Mouse (Mus musculus) liver, embryonic 13.5 days (tissue): ENCODE measurements around the gene Btbd16. TPM values are rescaled to one million over a fixed set of nuclear protein-coding genes. Genes with fewer than 3 reads are reported as not detected.
A peak's percentile ranks its signal among the peaks of the same experiment; 100 is the strongest.

ENCODE experiments used
- ATAC-seq: fragments of 200-750 bp; cut with Nextera tagmentation; 2 replicates; pipeline ENCODE4 v1.8.0; 2017; ENCODE audit warnings: low read depth, mild to moderate bottlenecking, moderate number of reproducible peaks, moderate library complexity
- DNase-seq: peaks from one replicate; pipeline ENCODE4 v3.0.0; 2022
- H3K27ac ChIP-seq: fragments of 300-500 bp; sonication (generic); 2 replicates; pipeline ENCODE4 v1.5.1; 2015; ENCODE audit warnings: moderate library complexity, mild to moderate bottlenecking, inconsistent platforms
- H3K27me3 ChIP-seq: fragments of 300-500 bp; sonication (generic); 2 replicates; pipeline ENCODE4 v1.6.1; 2015; ENCODE audit warnings: mild to moderate bottlenecking, inconsistent platforms
- H3K36me3 ChIP-seq: fragments of 300-500 bp; sonication (generic); 2 replicates; pipeline ENCODE4 v1.6.1; 2015; ENCODE audit warnings: mild to moderate bottlenecking, inconsistent platforms
- H3K4me1 ChIP-seq: fragments of 300-500 bp; sonication (generic); replicated peaks from 2 replicates; pipeline ENCODE4 v1.6.1; 2015; ENCODE audit warnings: inconsistent platforms
- H3K4me2 ChIP-seq: fragments of 300-500 bp; sonication (generic); 2 replicates; pipeline ENCODE4 v1.6.1; 2015; ENCODE audit warnings: inconsistent platforms, mild to moderate bottlenecking, moderate library complexity
- H3K4me3 ChIP-seq: fragments of 300-500 bp; sonication (generic); replicated peaks from 2 replicates; pipeline ENCODE4 v1.5.1; 2015; ENCODE audit warnings: mild to moderate bottlenecking, inconsistent platforms
- H3K9ac ChIP-seq: fragments of 300-500 bp; sonication (generic); 2 replicates; pipeline ENCODE4 v1.6.1; 2015; ENCODE audit warnings: mild to moderate bottlenecking, inconsistent platforms
- H3K9me3 ChIP-seq: fragments of 300-500 bp; sonication (generic); replicated peaks from 2 replicates; pipeline ENCODE4 v1.6.1; 2016; ENCODE audit warnings: inconsistent platforms
- WGBS: fragments of 180-500 bp; shearing (Covaris S2); methylation state at CpG from one replicate; pipeline ENCODE4 v1.1.7; 2015; ENCODE audit not compliant: insufficient replicate concordance; 5-methylcytosine and 5-hydroxymethylcytosine counted together
- polyA plus RNA-seq: library from polyadenylated mRNA; unstranded; fragments of >200 nt; fragmentation: Nextera tagmentation; extraction: Ambion mirVana; gene quantifications from 2 replicates; pipeline ENCODE4 v1.2.1, GENCODE M21; 2015

The Btbd16 gene
- polyA plus RNA-seq, 1 experiment from 2014 or later: not detected

DNA sequence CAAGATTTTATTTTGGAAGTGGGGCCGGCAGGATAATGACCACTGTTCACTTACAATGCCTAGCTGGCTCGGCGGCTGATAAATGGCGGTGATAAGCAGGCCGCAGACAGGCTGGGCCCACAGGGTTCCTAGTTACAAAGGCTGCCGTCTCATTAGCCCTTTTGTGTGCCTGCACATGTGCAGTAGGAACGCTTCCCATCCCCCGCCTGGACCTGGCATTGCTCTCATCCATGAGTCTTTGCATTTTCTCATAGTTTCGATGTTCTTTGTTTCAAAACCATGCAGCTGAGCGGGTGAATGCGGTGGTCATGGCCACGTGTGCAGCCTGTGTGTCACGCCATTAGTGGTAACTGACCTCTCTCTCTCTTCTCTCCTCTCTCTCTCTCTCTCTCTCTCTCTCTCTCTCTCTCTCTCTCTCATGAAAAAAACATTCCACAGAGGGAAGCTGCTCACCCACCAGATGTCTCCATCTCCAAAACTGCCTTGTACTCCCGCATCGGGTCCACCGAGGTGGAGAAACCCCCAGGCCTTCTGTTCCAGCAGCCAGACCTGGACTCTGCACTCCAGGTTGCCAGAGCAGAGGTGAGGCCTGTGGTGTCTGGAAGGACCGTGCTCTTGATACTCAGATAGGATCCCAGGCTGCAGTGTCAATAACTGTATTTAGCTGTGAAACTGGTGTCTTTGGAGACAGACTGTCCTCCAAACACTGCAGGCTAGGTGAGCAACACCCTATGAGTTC lies 22.9 kb upstream of the Btbd16 start:
- Histone ChIP-seq H3K4me2 (no peak overlapping the region), H3K9ac (no peak overlapping the region), H3K27me3 (no peaks in the 10 kb centered on the region), H3K4me3 (no peak overlapping the region), H3K36me3 (no peaks in the 10 kb centered on the region; the same call in 1 of the 2 replicates), H3K4me1 (no peaks in the 10 kb centered on the region), H3K27ac (no peak overlapping the region), H3K9me3 (no peaks in the 10 kb centered on the region)
- ATAC-seq (no peak), DNase-seq (no peak)
- 65% methylated on average over 17 of the region's 17 CpGs for WGBS

DNA sequence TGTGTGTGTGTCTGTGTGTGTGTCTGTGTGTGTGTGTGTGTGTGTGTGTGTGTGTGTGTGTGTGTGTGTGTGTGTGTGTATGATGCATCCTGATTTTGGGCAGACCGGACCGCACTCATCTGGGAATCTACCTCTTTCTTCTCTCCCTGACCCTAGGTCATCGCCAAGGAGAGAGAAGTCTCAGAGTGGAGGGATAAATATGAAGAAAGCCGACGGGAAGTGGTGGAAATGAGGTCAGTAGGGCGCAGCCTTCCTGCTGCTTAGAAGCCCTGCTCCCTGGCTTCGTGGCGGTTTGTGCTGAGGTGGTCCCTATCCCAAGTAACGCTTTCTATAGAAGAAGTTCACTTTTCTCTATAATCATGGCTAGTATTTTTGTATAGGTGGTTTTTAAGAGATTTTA lies 22.2 kb upstream of the Btbd16 start:
- no peaks in the 10 kb centered on the region for H3K27me3 ChIP-seq
- no peak overlapping the region for H3K4me2 ChIP-seq
- no peaks in the 10 kb centered on the region for H3K9me3 ChIP-seq
- DNase-seq: no peak
- 69% methylated on average over 8 of the region's 9 CpGs for WGBS
- no peak overlapping the region for H3K27ac ChIP-seq
- H3K4me1 ChIP-seq: no peaks in the 10 kb centered on the region
- H3K36me3 ChIP-seq: no peaks in the 10 kb centered on the region; the same call in 1 of the 2 replicates
- H3K9ac ChIP-seq: no peak overlapping the region
- no peak overlapping the region for H3K4me3 ChIP-seq
- no peak for ATAC-seq

DNA sequence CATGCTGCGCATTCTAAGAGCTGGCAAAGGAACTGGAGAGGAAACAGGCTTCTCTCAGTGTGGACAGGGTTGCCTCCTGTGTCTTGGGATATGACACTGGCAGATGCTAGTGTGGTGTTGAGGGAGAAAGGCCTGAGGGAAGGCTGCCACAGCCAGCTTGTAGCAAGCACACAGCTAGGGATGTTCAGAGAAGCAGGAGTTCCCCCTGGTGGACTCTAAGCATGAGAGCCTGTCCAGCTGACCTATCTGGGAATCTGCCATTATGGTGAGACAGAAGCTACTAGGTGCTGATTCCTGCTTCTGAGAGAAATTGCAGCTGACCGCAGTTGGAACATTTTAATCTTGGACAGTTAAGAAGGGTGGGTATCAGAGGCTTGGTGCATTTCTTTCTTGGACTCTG lies 19.1 kb upstream of the Btbd16 start:
- DNase-seq (no peak), ATAC-seq (no peak)
- no peaks in the 10 kb centered on the region for H3K36me3 ChIP-seq
- H3K9me3 ChIP-seq: no peaks in the 10 kb centered on the region
- no peaks in the 10 kb centered on the region for H3K27me3 ChIP-seq
- no peaks in the 10 kb centered on the region for H3K4me1 ChIP-seq
- no peak overlapping the region for H3K9ac ChIP-seq
- H3K4me3 ChIP-seq: no peak overlapping the region
- WGBS: 80% methylated on average over 2 of the region's 2 CpGs
- H3K27ac ChIP-seq: no peak overlapping the region
- no peak overlapping the region for H3K4me2 ChIP-seq

DNA sequence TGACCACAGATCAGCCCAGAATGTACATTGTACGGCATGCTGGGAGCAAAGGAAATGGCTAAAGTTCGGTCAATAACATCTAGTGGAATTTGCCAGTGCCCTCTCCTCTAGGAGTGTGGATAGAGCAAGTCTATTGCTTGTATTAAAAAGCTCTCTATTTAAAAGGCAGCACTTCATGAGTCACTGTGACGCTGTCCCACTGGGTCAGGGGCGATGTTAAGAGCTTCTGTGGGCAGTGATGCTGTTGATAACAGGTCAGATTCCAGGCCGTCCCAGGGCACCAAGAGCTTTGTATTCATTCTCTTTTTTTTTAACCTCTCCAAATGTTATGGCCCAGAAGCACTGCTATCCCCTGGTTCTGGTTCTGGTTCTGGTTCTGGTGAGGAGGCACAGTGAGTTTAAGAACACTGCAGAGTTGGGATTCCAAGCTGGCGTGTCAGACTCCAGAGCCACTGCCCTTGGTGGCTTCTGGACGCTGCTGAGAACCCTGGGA lies 17.5 kb upstream of the Btbd16 start:
- Histone ChIP-seq H3K9ac (no peak overlapping the region), H3K27ac (no peak overlapping the region), H3K4me1 (no peaks in the 10 kb centered on the region), H3K4me3 (no peak overlapping the region), H3K4me2 (no peak overlapping the region), H3K27me3 (no peaks in the 10 kb centered on the region), H3K9me3 (no peaks in the 10 kb centered on the region), H3K36me3 (no peaks in the 10 kb centered on the region)
- ATAC-seq: no peak
- 52% methylated on average over 7 of the region's 7 CpGs for WGBS
- DNase-seq: no peak

DNA sequence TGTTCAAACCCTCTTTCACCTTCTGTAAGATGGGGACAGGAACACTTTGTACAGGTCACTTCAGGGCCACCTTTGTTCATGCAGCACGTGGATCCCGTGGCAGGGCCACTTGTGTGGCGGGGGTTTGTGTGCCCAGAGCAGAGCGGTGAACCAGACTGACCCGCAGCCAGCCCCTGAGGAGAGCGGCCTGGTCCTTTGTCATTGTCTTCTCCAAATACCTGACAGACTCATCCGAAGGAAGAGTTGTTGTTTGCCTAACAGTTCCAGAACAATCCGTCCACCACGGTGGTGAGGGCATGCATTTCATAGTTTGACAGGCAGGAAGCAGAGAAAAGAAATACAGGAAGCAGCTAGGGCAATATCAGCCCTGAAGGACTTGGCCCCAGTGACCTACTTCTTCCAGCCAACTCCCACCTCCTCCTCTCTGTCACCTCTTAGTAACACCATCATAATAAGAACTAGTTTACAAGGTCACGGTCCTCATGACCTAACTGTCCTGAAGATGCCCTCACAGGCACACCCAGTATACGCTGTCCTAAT lies 16.5 kb upstream of the Btbd16 start:
- Histone ChIP-seq H3K9me3 (no peaks in the 10 kb centered on the region), H3K9ac (no peak overlapping the region), H3K36me3 (no peaks in the 10 kb centered on the region), H3K4me3 (no peak overlapping the region), H3K27me3 (no peaks in the 10 kb centered on the region), H3K4me1 (no peaks in the 10 kb centered on the region), H3K4me2 (no peak overlapping the region), H3K27ac (no peak overlapping the region)
- ATAC-seq: no peak
- DNase-seq: no peak
- whole genome bisulfite sequencing: 62% methylated on average over 11 of the region's 11 CpGs

DNA sequence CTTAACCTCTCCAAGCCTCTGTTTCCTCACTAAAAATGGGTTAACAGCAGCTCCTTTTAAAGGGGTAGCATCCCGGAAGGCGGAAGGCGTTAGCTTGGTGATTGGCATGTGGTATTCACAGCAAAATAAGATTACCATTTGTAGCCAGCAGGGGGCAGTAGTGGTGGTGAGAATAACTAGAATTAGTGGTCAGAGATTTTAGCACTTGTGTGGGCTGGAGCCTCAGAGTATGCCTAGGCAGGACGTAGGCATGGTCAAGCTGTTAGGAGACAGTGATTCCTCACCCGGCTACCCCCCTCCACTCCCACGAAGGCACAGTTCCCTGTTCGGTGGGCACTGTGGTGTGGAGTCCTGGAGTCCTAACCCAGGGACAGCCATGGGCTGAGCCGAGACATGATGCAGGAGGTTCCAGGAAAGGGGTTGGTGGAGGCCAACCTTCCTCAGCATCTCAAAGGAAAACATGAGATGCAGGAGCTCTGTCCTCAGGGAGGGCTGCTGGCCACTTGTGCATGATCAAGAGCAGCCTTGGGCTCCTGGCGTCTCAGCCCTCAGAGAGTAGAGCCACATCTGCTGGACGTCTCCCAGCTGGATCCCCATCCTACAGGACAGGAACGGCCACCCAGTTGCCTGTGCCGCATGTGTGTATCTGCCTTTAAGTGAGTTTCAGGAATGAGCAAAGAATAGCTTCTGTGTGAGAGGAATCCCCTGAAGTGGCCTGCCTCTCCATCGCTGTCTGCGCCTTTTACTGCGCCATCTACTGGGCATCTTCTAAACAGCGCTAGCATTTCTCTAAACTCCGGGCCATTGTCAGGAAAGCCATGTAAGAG lies 11.6 kb upstream of the Btbd16 start:
- WGBS: 39% methylated on average over 17 of the region's 17 CpGs
- DNase-seq: peak; percentile 15
- no peak overlapping the region for H3K4me3 ChIP-seq
- H3K27ac ChIP-seq: no peak overlapping the region
- H3K4me2 ChIP-seq: no peak overlapping the region
- no peaks in the 10 kb centered on the region for H3K36me3 ChIP-seq
- H3K9ac ChIP-seq: no peak overlapping the region
- no peaks in the 10 kb centered on the region for H3K9me3 ChIP-seq
- peak; percentile 57 for ATAC-seq
- H3K27me3 ChIP-seq: no peaks in the 10 kb centered on the region
- H3K4me1 ChIP-seq: no peaks in the 10 kb centered on the region

DNA sequence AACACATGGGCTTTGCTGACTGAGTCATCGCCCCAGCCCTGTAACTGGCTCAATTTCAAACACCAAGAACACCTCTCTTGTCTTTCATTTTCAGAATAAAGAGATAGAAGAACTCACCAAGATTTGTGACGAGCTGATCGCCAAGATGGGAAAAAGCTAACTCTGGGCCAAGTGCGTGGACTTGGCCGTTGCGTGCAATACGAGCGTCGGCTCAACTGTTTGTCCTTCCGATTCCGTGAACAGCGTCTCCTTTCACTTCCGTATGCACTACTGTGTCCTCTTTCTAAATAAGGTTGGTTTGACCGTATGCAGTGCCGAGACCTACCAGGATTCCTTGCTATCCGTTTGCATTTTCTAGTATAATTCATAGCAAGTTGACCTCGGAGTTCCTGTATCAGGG lies 9.7 kb upstream of the Btbd16 start:
- Histone ChIP-seq H3K36me3 (no peaks in the 10 kb centered on the region), H3K9me3 (no peaks in the 10 kb centered on the region), H3K4me2 (no peak overlapping the region), H3K4me3 (no peak overlapping the region), H3K27ac (no peak overlapping the region), H3K4me1 (no peaks in the 10 kb centered on the region), H3K9ac (no peak overlapping the region), H3K27me3 (no peaks in the 10 kb centered on the region)
- DNase-seq (no peak), ATAC-seq (no peak)
- WGBS: 85% methylated on average over 17 of the region's 17 CpGs

DNA sequence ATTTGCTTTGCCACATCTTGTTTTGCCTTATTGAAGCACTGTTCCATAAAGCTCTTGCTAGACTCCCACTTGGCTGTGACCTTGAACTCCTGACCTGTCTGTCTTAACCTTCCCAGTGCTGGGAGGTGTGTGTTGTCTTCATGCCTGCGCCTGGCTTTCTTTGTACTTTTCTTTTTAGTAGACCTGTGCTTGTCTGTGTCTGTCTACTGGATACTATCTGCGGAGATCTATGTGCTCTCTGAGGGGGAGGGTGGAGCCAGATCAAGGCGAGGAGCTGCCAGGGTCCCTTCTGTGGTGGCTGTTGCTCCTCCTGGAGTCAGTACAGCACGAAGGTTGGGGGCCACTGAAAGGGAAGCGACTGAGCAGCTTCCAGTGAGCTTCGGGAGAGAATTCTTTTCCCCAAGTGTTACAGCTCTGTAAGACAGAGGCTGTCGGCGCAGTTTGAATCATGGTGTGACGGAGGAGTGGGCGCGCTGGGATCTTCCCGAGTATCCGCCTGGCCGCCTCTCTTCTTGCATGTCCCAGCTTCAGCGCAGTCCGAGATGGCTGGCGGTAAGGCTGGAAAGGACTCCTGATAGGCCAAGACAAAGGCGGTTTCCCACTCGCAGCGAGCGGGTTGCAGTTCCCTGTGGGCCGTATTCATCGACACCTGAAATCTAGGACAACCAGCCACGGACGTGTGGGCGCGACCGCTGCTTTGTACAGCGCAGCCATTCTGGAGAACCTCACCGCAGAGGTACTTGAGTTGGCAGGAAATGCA lies 7.3 kb upstream of the Btbd16 start:
- H3K4me1 ChIP-seq: no peaks in the 10 kb centered on the region
- H3K27ac ChIP-seq: no peak overlapping the region
- H3K36me3 ChIP-seq: no peaks in the 10 kb centered on the region
- no peak overlapping the region for H3K4me2 ChIP-seq
- no peak for DNase-seq
- no peak overlapping the region for H3K4me3 ChIP-seq
- 58% methylated on average over 30 of the region's 30 CpGs for WGBS
- ATAC-seq: no peak
- no peak overlapping the region for H3K9ac ChIP-seq
- no peaks in the 10 kb centered on the region for H3K27me3 ChIP-seq
- H3K9me3 ChIP-seq: no peaks in the 10 kb centered on the region

DNA sequence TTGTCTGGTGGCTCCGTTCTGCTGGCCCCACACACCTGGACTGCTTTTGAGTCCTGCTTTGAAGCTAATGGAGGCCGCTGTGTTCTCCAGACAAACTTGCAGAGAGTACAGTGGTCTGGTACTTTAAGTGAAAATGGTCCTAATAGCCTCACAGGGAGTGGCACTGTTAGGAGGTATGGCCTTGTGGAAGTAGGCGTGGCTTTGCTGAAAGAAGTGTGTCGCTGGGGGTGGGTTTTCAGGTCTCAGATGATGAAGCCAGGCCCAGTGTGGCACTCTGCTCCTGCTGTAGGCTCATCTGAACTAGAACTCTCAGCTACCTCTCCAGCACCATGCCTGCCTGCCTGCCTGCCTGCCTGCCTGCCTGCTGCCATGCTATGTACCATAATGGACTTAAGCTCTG lies 5.7 kb upstream of the Btbd16 start:
- Histone ChIP-seq H3K4me2 (no peak overlapping the region), H3K9me3 (no peaks in the 10 kb centered on the region), H3K4me1 (0 out of 2 replicates have a peak, but pooled peaks cover 4% of the 10 kb centered on the region), H3K27me3 (no peaks in the 10 kb centered on the region), H3K36me3 (no peaks in the 10 kb centered on the region), H3K9ac (no peak overlapping the region), H3K4me3 (no peak overlapping the region), H3K27ac (no peak overlapping the region)
- DNase-seq: no peak
- 65% methylated on average over 4 of the region's 4 CpGs for WGBS
- ATAC-seq: no peak

DNA sequence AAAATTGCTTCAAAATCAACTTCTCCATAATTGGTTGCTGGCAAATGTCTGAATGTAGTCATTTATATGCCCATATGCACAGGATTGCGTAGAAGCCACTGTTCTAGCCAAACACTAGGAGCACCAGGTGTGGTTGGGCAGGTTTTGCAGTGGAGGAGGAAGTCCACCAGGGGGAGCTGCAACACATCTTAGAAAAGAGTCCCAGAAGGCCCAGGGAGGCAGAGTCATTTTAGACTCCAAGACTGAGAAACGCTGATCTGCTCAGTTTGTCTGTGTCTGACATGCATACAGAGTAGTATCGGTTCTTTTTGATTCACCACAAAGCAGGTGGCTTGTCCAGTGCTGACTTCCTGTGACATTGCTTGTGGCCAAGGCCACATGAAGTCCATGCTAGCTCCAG lies 3.2 kb upstream of the Btbd16 start:
- ATAC-seq: no peak
- 27% methylated on average over 3 of the region's 3 CpGs for WGBS

More for the DNA sequence above, 3.2 kb upstream of the Btbd16 start:
- H3K4me2 ChIP-seq: no peak overlapping the region
- no peak overlapping the region for H3K4me3 ChIP-seq
- DNase-seq: peak; percentile 38
- no peak overlapping the region for H3K27ac ChIP-seq
- H3K9ac ChIP-seq: no peak overlapping the region
- H3K4me1 ChIP-seq: peaks cover 15% of the 10 kb centered on the region
- H3K36me3 ChIP-seq: no peaks in the 10 kb centered on the region
- no peaks in the 10 kb centered on the region for H3K27me3 ChIP-seq
- H3K9me3 ChIP-seq: no peaks in the 10 kb centered on the region
